Mouse (Mus musculus) liver, embryonic 14.5 days (tissue): Measurements from ENCODE around the gene Tbc1d10a. TPM values are rescaled to one million over a fixed set of nuclear protein-coding genes. Genes with fewer than 3 reads are reported as not detected.

Source experiments
- ATAC-seq: fragments of 200-750 bp; cut with Nextera tagmentation; 2 replicates; pipeline ENCODE4 v1.8.0; 2017; ENCODE audit warnings: moderate number of reproducible peaks, mild to moderate bottlenecking, moderate library complexity; ENCODE audit not compliant: insufficient read depth
- DNase-seq, 3 experiments: peaks; one replicate each; pipeline ENCODE4 v3.0.0-alpha.2; 2012 to 2013; ENCODE audit warnings: low read depth in 3 of 3, low spot score in 3 of 3
- H3K27ac ChIP-seq: fragments of 300-500 bp; sonication (generic); 2 replicates; pipeline ENCODE4 v1.5.1; 2014; ENCODE audit warnings: moderate library complexity, mild to moderate bottlenecking, control low read depth, inconsistent platforms
- H3K27me3 ChIP-seq: fragments of 300-500 bp; sonication (generic); 2 replicates; pipeline ENCODE4 v1.6.1; 2014; ENCODE audit warnings: mild to moderate bottlenecking, low read length, moderate library complexity; ENCODE audit not compliant: control insufficient read depth, insufficient read depth
- H3K36me3 ChIP-seq: fragments of 300-500 bp; sonication (generic); replicated peaks from 2 replicates; pipeline ENCODE4 v1.6.1; 2014; ENCODE audit warnings: low read depth; ENCODE audit not compliant: control insufficient read depth, insufficient read depth
- H3K4me1 ChIP-seq, 2 experiments: fragments of 200-500 bp in 1 of 2; fragments of 300-500 bp in 1 of 2; sonication (generic) in 1 of 2; replicated peaks; 2 replicates each; pipeline ENCODE4 v1.6.1; 2012 to 2014; ENCODE audit warnings: antibody characterized with exemption in 1 of 2, inconsistent platforms in 1 of 2, low read length in 1 of 2; ENCODE audit not compliant: control insufficient read depth in 2 of 2, insufficient read depth in 2 of 2
- H3K4me2 ChIP-seq: fragments of 300-500 bp; sonication (generic); 2 replicates; pipeline ENCODE4 v1.6.1; 2014; ENCODE audit warnings: low read depth, mild to moderate bottlenecking, control low read depth, moderate library complexity
- H3K4me3 ChIP-seq, 2 experiments: fragments of 200-500 bp in 1 of 2; fragments of 300-500 bp in 1 of 2; sonication (generic) in 1 of 2; 2 replicates each; pipeline ENCODE4 v1.5.1; 2012 to 2014; ENCODE audit warnings: low read depth in 2 of 2, low read length in 2 of 2, mild to moderate bottlenecking in 2 of 2, control low read depth in 1 of 2, inconsistent platforms in 1 of 2, moderate library complexity in 1 of 2; ENCODE audit not compliant: insufficient read depth in 1 of 2
- H3K9ac ChIP-seq: fragments of 300-500 bp; sonication (generic); replicated peaks from 2 replicates; pipeline ENCODE4 v1.6.1; 2014; ENCODE audit warnings: mild to moderate bottlenecking, control low read depth, moderate library complexity
- H3K9me3 ChIP-seq: fragments of 300-500 bp; sonication (generic); 2 replicates; pipeline ENCODE4 v1.6.1; 2016; ENCODE audit warnings: low read length, mixed read lengths; ENCODE audit not compliant: control insufficient read depth
- CTCF ChIP-seq: IDR thresholded peaks from 2 replicates; pipeline ENCODE4 v1.5.1; 2016; ENCODE audit warnings: antibody characterized with exemption, low read depth, control low read depth
- EP300 ChIP-seq: IDR thresholded peaks from 2 replicates; pipeline ENCODE4 v1.6.1; 2016; ENCODE audit warnings: antibody characterized with exemption, low read depth
- WGBS: fragments of 180-500 bp; shearing (Covaris S2); extraction: QIAGEN DNeasy Blood & Tissue Kit; methylation state at CpG from one replicate; pipeline ENCODE4 v1.1.7; 2014; ENCODE audit not compliant: insufficient replicate concordance; 5-methylcytosine and 5-hydroxymethylcytosine counted together
- polyA plus RNA-seq, 2 experiments: library from polyadenylated mRNA; depleted of rRNA in 1 of 2; stranded (reverse) in 1 of 2; unstranded in 1 of 2; fragments of >200 nt; fragmentation: Nextera tagmentation in 1 of 2; extraction: Ambion mirVana in 1 of 2; gene quantifications; 2 replicates each; pipeline versions ENCODE4 v1.2.1 to v1.2.3; 2012 to 2014

Gene Tbc1d10a
- polyA plus RNA-seq, 2 experiments = 2.6 to 6.2 TPM

GRCm38 (mm10) chr11:4189182-4189581 is 2.6 kb downstream of the Tbc1d10a start:
- Histone ChIP-seq H3K9ac (no peak overlapping the region), H3K27me3 (no peaks in the 10 kb centered on the region), H3K27ac (no peak overlapping the region), H3K4me2 (no peak overlapping the region), H3K4me1 (peaks cover 3% of the 10 kb centered on the region in 2 experiments; a peak in 3 of 4 replicates), H3K9me3 (no peaks in the 10 kb centered on the region), H3K4me3 (no peak overlapping the region), H3K36me3 (no peaks in the 10 kb centered on the region)
- WGBS = 61% methylated on average over 6 of the region's 6 CpGs
- no peak for TF ChIP-seq EP300
- no peak for TF ChIP-seq CTCF
- DNase-seq (no peak), ATAC-seq (no peak)

- H3K9me3 ChIP-seq = no peaks in the 10 kb centered on the region
- DNase-seq (no peak), ATAC-seq (no peak)
- no peak for TF ChIP-seq CTCF
- no peak for TF ChIP-seq EP300
- peaks cover 3% of the 10 kb centered on the region in 2 experiments; a peak in 3 of 4 replicates for H3K4me1 ChIP-seq
- H3K27ac ChIP-seq = no peak overlapping the region
- H3K9ac ChIP-seq = no peak overlapping the region
- whole genome bisulfite sequencing = 76% methylated on average over 3 of the region's 3 CpGs
- no peak overlapping the region for H3K4me2 ChIP-seq
- no peak overlapping the region for H3K4me3 ChIP-seq
- H3K27me3 ChIP-seq = no peaks in the 10 kb centered on the region
- no peaks in the 10 kb centered on the region for H3K36me3 ChIP-seq
Observed at GRCm38 (mm10) chr11:4190677-4191076, 4.1 kb downstream of the Tbc1d10a start.

GRCm38 (mm10) chr11:4192757-4193156 is 6.2 kb downstream of the Tbc1d10a start:
- no peak overlapping the region for H3K4me2 ChIP-seq
- no peaks in the 10 kb centered on the region for H3K36me3 ChIP-seq
- H3K9me3 ChIP-seq = no peaks in the 10 kb centered on the region
- H3K4me3 ChIP-seq = no peak overlapping the region
- TF ChIP-seq CTCF (no peak), EP300 (no peak)
- no peak overlapping the region for H3K9ac ChIP-seq
- DNase-seq = no peak
- ATAC-seq = no peak
- peaks cover 0 to 3% of the 10 kb centered on the region in 2 experiments; a peak in 1 of 4 replicates for H3K4me1 ChIP-seq
- 72% methylated on average over 3 of the region's 3 CpGs for WGBS
- H3K27me3 ChIP-seq = no peaks in the 10 kb centered on the region
- no peak overlapping the region for H3K27ac ChIP-seq

GRCm38 (mm10) chr11:4193420-4193819 is 6.8 kb downstream of the Tbc1d10a start:
- no peak for ATAC-seq
- DNase-seq = no peak
- Histone ChIP-seq H3K4me1 (peaks cover 0 to 3% of the 10 kb centered on the region in 2 experiments; a peak in 1 of 4 replicates), H3K36me3 (no peaks in the 10 kb centered on the region), H3K4me3 (no peak overlapping the region), H3K4me2 (no peak overlapping the region), H3K9me3 (no peaks in the 10 kb centered on the region), H3K9ac (no peak overlapping the region), H3K27ac (no peak overlapping the region), H3K27me3 (no peaks in the 10 kb centered on the region)
- no peak for TF ChIP-seq EP300
- TF ChIP-seq CTCF = no peak

- Histone ChIP-seq H3K36me3 (no peaks in the 10 kb centered on the region), H3K9me3 (no peaks in the 10 kb centered on the region), H3K9ac (no peak overlapping the region), H3K4me1 (peaks cover 0 to 3% of the 10 kb centered on the region in 2 experiments; a peak in 1 of 4 replicates), H3K27ac (no peak overlapping the region), H3K4me3 (no peak overlapping the region), H3K27me3 (no peaks in the 10 kb centered on the region), H3K4me2 (no peak overlapping the region)
- ATAC-seq (no peak), DNase-seq (no peak)
- 37% methylated on average over 3 of the region's 3 CpGs for WGBS
- TF ChIP-seq EP300 (no peak), CTCF (no peak)
Observed at GRCm38 (mm10) chr11:4195597-4196031, 9.0 kb downstream of the Tbc1d10a start.
